Mouse (Mus musculus): ENCODE data around the gene Slco6d1. TPM values are rescaled to one million over a fixed set of nuclear protein-coding genes. Genes with fewer than 3 reads are reported as not detected.

Gene Slco6d1
- total and polyA plus RNA-seq, 3 experiments, result not detected

DNA sequence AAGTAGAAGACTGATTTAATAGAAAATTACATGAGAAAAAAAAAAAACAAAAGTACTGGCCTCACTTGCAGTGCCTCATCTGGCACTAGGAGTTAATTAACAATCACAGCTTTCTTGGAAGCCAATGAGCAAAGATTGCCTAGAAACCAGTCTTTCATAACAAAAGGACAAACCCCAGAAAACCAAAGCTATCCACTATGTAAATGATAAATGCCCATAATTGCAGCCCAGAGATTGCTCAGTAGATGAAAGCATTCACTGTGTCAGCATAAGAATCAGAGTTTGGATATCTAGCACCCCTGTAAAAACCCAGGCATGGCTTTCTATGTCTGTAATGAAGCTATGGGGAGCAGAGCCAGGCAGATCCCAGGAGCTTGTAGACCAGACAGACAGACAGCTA, 144.8 kb downstream of the Slco6d1 start:
- no peaks in the 10 kb centered on the region for H3K36me3 ChIP-seq (replicated peaks in 1 of 2; ENCODE audit: control insufficient read depth in 1 of 2, insufficient read depth in 1 of 2, low read length in 1 of 2)
- TF ChIP-seq ZC3H11A (IDR thresholded peaks at IDR 0.05; ENCODE audit: low read depth, low read length) (no peak), CTCF (conservative IDR thresholded peaks at IDR 0.05 in 1 of 2, IDR thresholded peaks at IDR 0.05 in 1 of 2; ENCODE audit: low read depth in 2 of 2, low read length in 2 of 2) (no peak)
- H3K27me3 ChIP-seq (replicated peaks), result no peaks in the 10 kb centered on the region
- dilution Hi-C loops (cut with MboI; ENCODE audit: extremely low pct_ligation_motif_present, extremely low pct_unique_long_range_greater_than_20kb, low sequenced_read_pairs) (no loop called here), in situ Hi-C loops (cut with MboI; ENCODE audit: low pct_ligation_motif_present, low pct_unique_long_range_greater_than_20kb, low sequenced_read_pairs) (no loop called here)
- peaks cover 8% of the 10 kb centered on the region for H3K9me3 ChIP-seq (replicated peaks; ENCODE audit: low read length)
- H3K4me3 ChIP-seq (replicated peaks in 1 of 3; ENCODE audit: low read depth in 2 of 3, low read length in 2 of 3, poor library complexity in 1 of 3), result no peak overlapping the region
- no peaks in the 10 kb centered on the region for H3K79me2 ChIP-seq (replicated peaks; ENCODE audit: control insufficient read depth, extremely low read depth, insufficient read depth, poor library complexity, severe bottlenecking)
- no peak overlapping the region for H3K4me2 ChIP-seq (ENCODE audit: insufficient read depth, low read depth, poor library complexity, severe bottlenecking)
- no peak for DNase-seq (ENCODE audit: extremely low read depth)
- H3K4me1 ChIP-seq (ENCODE audit: control insufficient read depth in 1 of 2, insufficient read depth in 2 of 2), result no peaks in the 10 kb centered on the region
- H3K9ac ChIP-seq (ENCODE audit: insufficient read depth, low read depth), result no peak overlapping the region
- no peak overlapping the region for H3K27ac ChIP-seq (ENCODE audit: insufficient read depth, low read depth)
